Mouse (Mus musculus): ENCODE data around the gene Dus4l.

GRCm38 (mm10) chr12:31594296-31594695 is 60.3 kb downstream of the Dus4l start:
- TF ChIP-seq CTCF (IDR thresholded peaks at IDR 0.05) (no peak), EP300 (IDR thresholded peaks at IDR 0.05) (no peak)
